Mouse (Mus musculus) E14TG2a.4 (cell line): Measurements from ENCODE around the gene Padi4.

ENCODE experiments used
- CTCF ChIP-seq: conservative IDR thresholded peaks from 2 replicates; pipeline ENCODE4 v1.5.1; 2014; ENCODE audit warnings: low read length
- POU5F1 ChIP-seq: IDR thresholded peaks from 2 replicates; pipeline ENCODE4 v1.6.1; 2014; ENCODE audit warnings: low read length, borderline replicate concordance

DNA sequence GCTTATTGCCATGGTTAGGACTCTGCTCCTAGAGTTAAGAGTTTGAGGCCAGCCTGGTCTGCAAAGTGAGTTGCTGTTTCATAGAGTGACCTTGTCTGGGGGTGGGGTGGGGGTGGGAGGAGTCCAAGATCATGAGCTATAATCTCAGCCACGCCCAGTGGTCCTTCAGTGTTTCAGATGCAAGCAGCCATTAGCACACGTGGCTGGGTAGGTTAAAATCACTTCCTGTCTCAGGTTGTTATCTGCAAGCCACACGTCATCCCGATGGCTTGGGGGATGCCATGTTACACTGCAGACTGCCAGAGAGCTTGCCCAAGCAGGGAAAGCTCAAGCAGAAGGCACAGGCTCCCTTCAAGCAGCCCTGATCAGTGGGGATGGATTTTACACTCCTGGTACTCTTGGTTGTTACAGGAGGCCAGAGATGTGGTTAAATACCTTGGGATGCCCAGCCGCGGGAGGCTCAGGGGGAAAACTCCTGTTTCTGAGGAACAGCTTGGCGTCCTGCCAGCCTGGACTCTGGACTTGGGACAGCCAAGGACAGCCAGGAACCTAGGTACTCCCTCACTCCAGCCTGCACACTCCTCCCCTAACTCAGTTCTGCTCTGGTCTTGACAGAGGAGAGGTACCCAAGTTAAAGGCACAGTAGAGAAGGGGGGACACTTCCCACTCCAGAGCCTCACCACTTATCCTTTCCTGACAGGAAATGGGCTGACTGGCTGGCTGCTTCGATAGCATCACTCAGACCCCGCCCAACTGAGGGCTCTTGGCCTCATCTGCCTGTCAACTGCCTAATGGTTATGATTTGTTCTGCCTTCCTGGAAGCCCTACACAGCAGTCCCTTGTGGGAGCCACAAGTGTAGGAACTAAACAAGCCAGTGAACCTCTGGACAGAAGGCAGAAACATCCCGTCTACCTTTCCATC lies 42.2 kb upstream of the Padi4 start:
- TF ChIP-seq CTCF (no peak), POU5F1 (no peak)
